Mouse (Mus musculus): ENCODE data around the gene Ctla4. TPM values are rescaled to one million over a fixed set of nuclear protein-coding genes. Genes with fewer than 3 reads are reported as not detected.

Ctla4 gene
- polyA plus RNA-seq, 1 experiment = not detected

DNA sequence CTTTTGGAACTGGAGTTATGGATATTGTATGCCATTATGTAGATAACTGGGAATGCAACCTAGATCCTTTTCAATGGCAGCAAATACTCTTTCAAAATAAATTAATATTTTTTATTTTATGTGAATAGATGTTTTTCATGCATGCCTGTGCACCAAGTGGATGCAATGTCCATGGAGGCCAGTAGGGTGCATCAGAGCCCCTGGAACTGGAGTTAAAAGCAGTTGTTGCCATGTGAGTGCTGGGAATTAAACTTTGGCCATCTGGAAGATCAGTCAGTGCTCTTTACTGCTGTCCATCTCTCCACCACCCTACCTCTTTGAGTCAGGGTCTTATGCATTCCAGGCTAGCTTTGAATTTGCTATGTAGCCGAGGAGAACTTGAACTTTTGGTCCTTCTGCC lies 71.5 kb downstream of the Ctla4 start:
- no peaks in the 10 kb centered on the region for H3K27me3 ChIP-seq (ENCODE audit: control insufficient read depth, insufficient read depth, low read length)
- no peak overlapping the region for H3K27ac ChIP-seq (ENCODE audit: insufficient read depth, low read length)
- H3K4me3 ChIP-seq (replicated peaks; ENCODE audit: insufficient read depth, low read depth, low read length) = no peak overlapping the region
- WGBS = 97% methylated on average over 1 of the region's 1 CpGs
- TF ChIP-seq CTCF (IDR thresholded peaks at IDR 0.05; ENCODE audit: borderline replicate concordance, insufficient read depth, low read depth, low read length) = no peak
- TF ChIP-seq POLR2A (IDR thresholded peaks at IDR 0.05; ENCODE audit: borderline replicate concordance, insufficient read depth, low read length) = no peak
- no peak for DNase-seq
- H3K4me1 ChIP-seq (ENCODE audit: control insufficient read depth, insufficient read depth, low read length) = no peaks in the 10 kb centered on the region

DNA sequence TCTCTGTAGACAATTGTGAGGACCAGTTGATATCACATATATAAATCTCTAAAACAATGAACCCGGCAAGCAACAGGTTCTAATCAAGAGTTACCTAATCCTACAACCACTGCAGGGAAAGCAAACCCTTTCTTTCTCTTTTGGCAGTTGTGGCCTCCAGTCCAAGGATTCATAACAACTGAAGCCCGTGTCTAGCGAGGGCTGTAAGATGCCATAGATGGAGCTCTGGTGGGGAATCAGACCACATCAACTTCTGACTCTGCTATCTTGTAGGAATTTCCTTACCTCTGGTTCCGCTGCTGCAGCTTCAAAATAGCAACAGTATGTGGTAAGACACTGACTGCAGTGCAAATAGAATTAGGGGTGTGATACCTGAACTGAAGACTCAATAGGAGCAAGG lies 72.4 kb downstream of the Ctla4 start:
- WGBS = 92% methylated on average over 4 of the region's 4 CpGs
- Histone ChIP-seq H3K4me1 (ENCODE audit: control insufficient read depth, insufficient read depth, low read length) (no peaks in the 10 kb centered on the region), H3K27me3 (ENCODE audit: control insufficient read depth, insufficient read depth, low read length) (no peaks in the 10 kb centered on the region), H3K4me3 (replicated peaks; ENCODE audit: insufficient read depth, low read depth, low read length) (no peak overlapping the region), H3K27ac (ENCODE audit: insufficient read depth, low read length) (no peak overlapping the region)
- no peak for TF ChIP-seq POLR2A (IDR thresholded peaks at IDR 0.05; ENCODE audit: borderline replicate concordance, insufficient read depth, low read length)
- TF ChIP-seq CTCF (IDR thresholded peaks at IDR 0.05; ENCODE audit: borderline replicate concordance, insufficient read depth, low read depth, low read length) = no peak
- no peak for DNase-seq

DNA sequence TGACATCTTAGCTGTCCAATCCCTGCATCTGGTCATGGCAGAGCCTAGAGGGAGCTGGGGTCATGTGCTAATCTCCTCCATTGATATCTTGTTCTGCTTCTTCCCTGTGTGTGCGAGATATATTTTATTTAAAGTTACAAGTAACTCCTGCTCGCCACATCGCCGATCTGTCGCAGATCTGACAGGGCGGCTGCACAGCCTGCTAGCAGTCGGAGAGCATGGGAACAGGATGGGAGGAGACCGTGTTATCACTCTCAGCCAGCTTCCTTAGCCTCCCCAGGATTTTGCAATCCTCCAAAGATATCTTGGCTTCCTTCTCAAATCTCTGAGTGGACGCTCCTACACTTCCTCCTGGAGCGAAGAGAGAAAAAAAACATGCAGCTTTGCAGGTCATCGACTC lies 73.7 kb downstream of the Ctla4 start:
- 84% methylated on average over 11 of the region's 11 CpGs for WGBS
- no peak for DNase-seq
- no peak overlapping the region for H3K4me3 ChIP-seq (replicated peaks; ENCODE audit: insufficient read depth, low read depth, low read length)
- no peaks in the 10 kb centered on the region for H3K27me3 ChIP-seq (ENCODE audit: control insufficient read depth, insufficient read depth, low read length)
- TF ChIP-seq CTCF (IDR thresholded peaks at IDR 0.05; ENCODE audit: borderline replicate concordance, insufficient read depth, low read depth, low read length) (no peak), POLR2A (IDR thresholded peaks at IDR 0.05; ENCODE audit: borderline replicate concordance, insufficient read depth, low read length) (no peak)
- no peak overlapping the region for H3K27ac ChIP-seq (ENCODE audit: insufficient read depth, low read length)
- no peaks in the 10 kb centered on the region for H3K4me1 ChIP-seq (ENCODE audit: control insufficient read depth, insufficient read depth, low read length)

DNA sequence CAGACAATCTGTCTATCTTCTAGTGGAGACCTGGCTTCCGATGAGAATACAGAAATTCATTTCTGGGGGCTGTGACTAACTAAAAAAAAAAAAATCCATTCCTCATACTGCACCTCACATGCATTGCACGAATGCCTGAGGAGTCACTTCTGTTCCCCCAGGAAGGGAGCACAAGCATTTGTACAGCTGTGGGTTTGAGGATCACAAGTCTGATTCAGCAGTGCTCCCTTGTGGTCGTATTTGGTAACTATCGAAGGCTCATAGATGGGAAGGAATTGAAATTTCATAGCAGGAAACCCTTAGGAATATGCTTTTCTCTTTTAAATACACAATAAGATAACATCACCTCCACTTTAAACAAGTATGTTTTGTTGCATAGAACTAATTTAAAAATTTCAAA lies 74.3 kb downstream of the Ctla4 start:
- H3K4me1 ChIP-seq (ENCODE audit: control insufficient read depth, insufficient read depth, low read length) = no peaks in the 10 kb centered on the region
- H3K27me3 ChIP-seq (ENCODE audit: control insufficient read depth, insufficient read depth, low read length) = no peaks in the 10 kb centered on the region
- 26% methylated on average over 4 of the region's 4 CpGs for WGBS
- TF ChIP-seq POLR2A (IDR thresholded peaks at IDR 0.05; ENCODE audit: borderline replicate concordance, insufficient read depth, low read length) = no peak
- peak; percentile 25; the same call in 1 of the 2 replicates for TF ChIP-seq CTCF (IDR thresholded peaks at IDR 0.05; ENCODE audit: borderline replicate concordance, insufficient read depth, low read depth, low read length)
- H3K27ac ChIP-seq (ENCODE audit: insufficient read depth, low read length) = no peak overlapping the region
- DNase-seq = peak; percentile 12 to 19
- no peak overlapping the region for H3K4me3 ChIP-seq (replicated peaks; ENCODE audit: insufficient read depth, low read depth, low read length)

DNA sequence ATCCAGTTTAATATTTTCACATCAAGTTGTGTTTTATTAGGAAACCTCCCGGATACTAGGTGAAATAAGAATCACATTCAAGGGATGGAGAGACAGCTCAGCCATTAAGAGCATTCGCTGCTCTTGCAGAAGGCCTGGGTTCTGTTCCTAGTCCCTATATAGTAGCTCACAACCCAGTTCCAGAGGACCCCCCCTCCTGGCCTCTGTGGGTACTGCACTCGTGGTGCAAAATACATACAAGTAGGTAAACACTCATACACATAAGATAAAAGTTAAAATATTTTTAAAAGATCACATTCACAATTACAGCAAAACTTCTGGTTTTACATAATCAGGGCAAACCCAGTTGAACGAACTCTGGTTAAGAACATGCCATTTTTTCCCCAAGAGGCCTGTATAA lies 75.3 kb downstream of the Ctla4 start:
- no peaks in the 10 kb centered on the region for H3K4me1 ChIP-seq (ENCODE audit: control insufficient read depth, insufficient read depth, low read length)
- no peak overlapping the region for H3K27ac ChIP-seq (ENCODE audit: insufficient read depth, low read length)
- DNase-seq = no peak
- H3K27me3 ChIP-seq (ENCODE audit: control insufficient read depth, insufficient read depth, low read length) = no peaks in the 10 kb centered on the region
- TF ChIP-seq CTCF (IDR thresholded peaks at IDR 0.05; ENCODE audit: borderline replicate concordance, insufficient read depth, low read depth, low read length) = no peak
- 87% methylated on average over 4 of the region's 4 CpGs for WGBS
- H3K4me3 ChIP-seq (replicated peaks; ENCODE audit: insufficient read depth, low read depth, low read length) = no peak overlapping the region

Other genes with a start within 250 kb of the Ctla4 start
- gene Cd28, start 170.2 kb upstream of the Ctla4 start, polyA plus RNA-seq (2012; rRNA removed) = 0.25 TPM in 2 replicates
- gene Icos, start 90.9 kb downstream of the Ctla4 start, polyA plus RNA-seq (2012; rRNA removed) = 0.10 TPM in 1 of 2 replicates, not detected in the other

Measured in cerebellum, adult 2 months (tissue).